Mouse (Mus musculus) intestine, embryonic 16.5 days (tissue): ENCODE measurements around the gene Bad. TPM values are rescaled to one million over a fixed set of nuclear protein-coding genes. Genes with fewer than 3 reads are reported as not detected.
A peak's percentile ranks its signal among the peaks of the same experiment; 100 is the strongest.

Experiments
- ATAC-seq: fragments of 200-750 bp; cut with Nextera tagmentation; 2 replicates; pipeline ENCODE4 v1.8.0; 2017; ENCODE audit warnings: moderate TSS enrichment, moderate library complexity
- H3K27ac ChIP-seq: fragments of 300-500 bp; sonication (generic); 2 replicates; pipeline ENCODE4 v1.5.1; 2014; ENCODE audit warnings: mild to moderate bottlenecking, low read length
- H3K27me3 ChIP-seq: fragments of 300-500 bp; sonication (generic); replicated peaks from 2 replicates; pipeline ENCODE4 v1.6.1; 2014; ENCODE audit warnings: low read length, control low read depth, mixed read lengths; ENCODE audit not compliant: control insufficient read depth, insufficient read depth
- H3K36me3 ChIP-seq: fragments of 300-500 bp; sonication (generic); 2 replicates; pipeline ENCODE4 v1.6.1; 2014; ENCODE audit warnings: low read length, control low read depth; ENCODE audit not compliant: control insufficient read depth, insufficient read depth
- H3K4me1 ChIP-seq: fragments of 300-500 bp; sonication (generic); 2 replicates; pipeline ENCODE4 v1.6.1; 2014; ENCODE audit warnings: low read length, control low read depth, mixed read lengths; ENCODE audit not compliant: control insufficient read depth, insufficient read depth
- H3K4me2 ChIP-seq: fragments of 300-500 bp; sonication (generic); 2 replicates; pipeline ENCODE4 v1.6.1; 2014; ENCODE audit warnings: low read depth, low read length, control low read depth
- H3K4me3 ChIP-seq: fragments of 300-500 bp; sonication (generic); 2 replicates; pipeline ENCODE4 v1.5.1; 2014; ENCODE audit warnings: mild to moderate bottlenecking, low read length
- H3K9ac ChIP-seq: fragments of 300-500 bp; sonication (generic); 2 replicates; pipeline ENCODE4 v1.6.1; 2014; ENCODE audit warnings: low read depth, low read length
- H3K9me3 ChIP-seq: fragments of 300-500 bp; sonication (generic); 2 replicates; pipeline ENCODE4 v1.6.1; 2016; ENCODE audit warnings: low read length, control low read depth; ENCODE audit not compliant: control insufficient read depth
- WGBS: fragments of 180-500 bp; shearing (Covaris S2); extraction: QIAGEN DNeasy Blood & Tissue Kit; methylation state at CpG from one replicate; pipeline ENCODE4 v1.1.7; 2014; 5-methylcytosine and 5-hydroxymethylcytosine counted together
- polyA plus RNA-seq: library from polyadenylated mRNA; unstranded; fragments of >200 nt; fragmentation: Nextera tagmentation; extraction: Ambion mirVana; gene quantifications from 2 replicates; pipeline ENCODE4 v1.2.1, GENCODE M21; 2015

Gene Bad
- polyA plus RNA-seq, 1 experiment from 2014 or later: 80.5 TPM

DNA sequence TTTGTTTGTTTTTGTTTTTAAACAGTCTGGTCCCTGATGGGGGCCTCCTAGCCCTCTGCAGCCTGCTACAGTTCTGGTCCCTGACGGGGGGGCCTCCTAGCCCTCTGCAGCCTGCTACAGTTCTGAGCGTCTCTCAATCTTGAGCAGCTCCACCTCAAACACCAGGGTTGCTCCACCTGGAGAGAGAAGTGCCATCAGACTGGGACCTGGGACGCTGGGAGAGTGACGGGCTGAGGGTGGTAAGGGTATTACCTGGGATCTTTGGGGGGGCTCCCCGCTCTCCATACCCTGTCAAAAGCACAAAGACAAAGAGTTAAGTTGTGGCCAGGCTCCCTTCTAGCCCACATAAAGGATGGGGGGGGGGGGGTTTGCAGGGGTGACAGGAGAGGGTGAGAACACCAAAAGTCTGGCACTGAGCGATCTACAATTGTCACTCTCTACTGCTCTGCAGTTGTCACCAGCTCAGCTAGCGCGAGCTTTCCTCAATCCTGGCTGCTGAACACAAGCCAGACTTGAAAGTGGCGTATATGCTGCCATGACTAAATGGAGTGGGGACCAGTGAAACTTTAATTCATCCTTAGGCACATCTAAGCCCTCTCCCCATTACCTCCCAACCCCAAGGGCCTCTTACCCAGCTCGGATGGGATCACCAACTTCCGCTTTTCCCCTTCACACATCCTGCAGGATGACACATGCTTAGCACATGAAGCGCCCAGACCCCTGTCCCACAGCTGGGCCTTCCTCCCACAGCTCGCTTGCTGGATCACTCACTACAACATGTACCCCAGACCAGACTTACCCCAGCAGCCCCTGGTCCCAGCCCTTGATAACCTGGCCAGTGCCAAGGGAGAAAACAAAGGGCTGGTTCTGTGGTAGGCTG, 36.3 kb downstream of the Bad start:
- H3K9ac ChIP-seq: peak overlapping the region; percentile 79
- ATAC-seq: no peak
- WGBS: 78% methylated on average over 13 of the region's 13 CpGs
- H3K27me3 ChIP-seq: no peaks in the 10 kb centered on the region
- H3K4me3 ChIP-seq: peak overlapping the region; percentile 78
- peaks cover 7% of the 10 kb centered on the region; the same call in 1 of the 2 replicates for H3K36me3 ChIP-seq
- peak overlapping the region; percentile 83 for H3K4me2 ChIP-seq
- H3K9me3 ChIP-seq: no peaks in the 10 kb centered on the region
- H3K27ac ChIP-seq: peak overlapping the region; percentile 83
- peaks cover 35% of the 10 kb centered on the region for H3K4me1 ChIP-seq

DNA sequence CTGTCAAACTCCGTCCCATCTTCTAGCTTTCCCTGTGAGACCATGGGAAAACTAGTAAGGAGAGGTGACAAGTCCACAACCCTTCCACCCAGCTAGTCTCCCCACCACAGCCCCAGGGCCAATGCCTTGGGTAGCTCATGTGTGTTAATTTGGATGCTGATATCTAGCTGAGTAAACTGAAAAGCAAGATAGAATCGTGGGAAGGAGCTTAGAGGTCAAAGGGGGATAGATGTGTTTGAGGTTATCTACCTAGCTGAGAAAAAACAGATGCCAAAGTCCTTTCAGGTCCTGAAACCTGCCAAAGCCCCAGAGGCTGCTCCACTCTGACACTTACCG, 36.9 kb downstream of the Bad start:
- H3K27ac ChIP-seq: peak overlapping the region; percentile 83

DNA sequence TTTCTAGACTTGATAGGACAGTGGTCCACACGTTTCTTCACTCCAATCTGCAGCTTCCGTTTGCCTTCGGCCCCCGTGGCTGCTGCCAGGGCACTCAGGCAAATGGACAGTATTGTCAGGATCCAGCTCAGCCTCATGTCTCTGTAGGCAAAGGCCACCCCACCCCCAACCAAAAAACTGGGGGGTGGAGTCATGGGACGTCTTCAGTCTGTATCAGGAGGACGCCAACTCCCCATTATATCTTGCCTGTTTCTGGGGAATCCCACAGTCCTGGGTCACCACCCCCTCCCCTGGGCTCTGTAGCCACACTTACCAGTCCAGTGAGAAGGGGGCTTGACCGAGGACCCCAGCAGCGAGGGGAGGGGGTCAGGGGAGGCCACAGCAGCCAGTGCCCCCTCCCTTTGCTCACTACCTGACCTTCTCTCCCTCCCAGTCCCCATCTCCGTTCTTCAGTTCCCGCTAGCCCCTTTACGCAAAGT, 37.4 kb downstream of the Bad start:
- H3K9me3 ChIP-seq: no peaks in the 10 kb centered on the region
- H3K4me1 ChIP-seq: peaks cover 35% of the 10 kb centered on the region
- H3K4me3 ChIP-seq: peak overlapping the region; percentile 78
- H3K27me3 ChIP-seq: no peaks in the 10 kb centered on the region
- 7% methylated on average over 11 of the region's 11 CpGs for WGBS
- H3K9ac ChIP-seq: peak overlapping the region; percentile 79
- no peak for ATAC-seq
- peaks cover 7% of the 10 kb centered on the region; the same call in 1 of the 2 replicates for H3K36me3 ChIP-seq
- H3K4me2 ChIP-seq: peak overlapping the region; percentile 83
- peak overlapping the region; percentile 83 for H3K27ac ChIP-seq

More for the DNA sequence above, 36.9 kb downstream of the Bad start:
- WGBS: 33% methylated on average over 3 of the region's 3 CpGs
- no peaks in the 10 kb centered on the region for H3K27me3 ChIP-seq
- H3K4me1 ChIP-seq: peaks cover 35% of the 10 kb centered on the region
- H3K36me3 ChIP-seq: peaks cover 7% of the 10 kb centered on the region; the same call in 1 of the 2 replicates
- peak overlapping the region; percentile 83 for H3K4me2 ChIP-seq
- peak overlapping the region; percentile 79 for H3K9ac ChIP-seq
- ATAC-seq: no peak
- no peaks in the 10 kb centered on the region for H3K9me3 ChIP-seq
- H3K4me3 ChIP-seq: peak overlapping the region; percentile 78

DNA sequence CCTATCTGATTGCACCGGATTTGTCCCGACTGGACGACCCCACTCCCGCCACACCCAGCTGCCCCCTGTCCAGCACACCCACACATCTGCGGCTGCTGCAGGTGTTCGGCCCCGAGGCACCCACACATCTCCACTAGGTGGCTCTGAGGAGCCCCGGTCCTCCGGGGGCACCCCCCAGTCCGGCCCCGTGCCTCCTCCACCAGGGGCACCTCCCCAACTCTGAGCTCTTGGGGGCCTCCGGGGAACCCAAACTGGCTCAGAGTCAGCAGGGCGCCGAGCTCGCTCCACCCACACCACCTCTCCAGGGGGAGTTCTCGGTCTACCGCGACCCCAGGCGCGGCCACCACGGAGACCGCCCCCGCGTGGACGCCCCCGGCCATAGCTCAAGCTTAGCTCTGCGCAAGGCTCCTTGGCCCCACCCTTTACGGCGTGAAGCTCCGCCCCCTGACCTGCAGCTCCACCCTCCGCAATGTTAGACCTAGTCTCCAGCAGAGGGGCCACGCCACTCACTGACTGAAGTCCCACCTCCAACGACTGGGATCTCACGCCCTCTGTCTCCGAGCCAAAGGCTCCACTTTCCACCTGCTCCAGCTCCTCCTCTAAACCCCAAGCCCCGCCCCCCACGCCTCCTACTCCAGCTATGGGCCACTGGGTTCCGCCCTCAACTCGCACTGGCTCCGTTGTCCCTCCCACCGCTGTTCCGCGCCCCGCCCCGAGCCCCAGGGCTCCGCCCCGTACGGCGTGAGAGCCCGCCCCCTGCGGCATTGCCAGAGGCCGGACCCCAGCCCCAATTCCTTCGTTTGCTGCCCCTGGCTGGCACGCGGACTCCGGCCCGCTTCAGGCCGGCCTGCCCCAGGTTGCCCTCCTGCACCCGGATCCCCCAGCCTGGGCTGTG, 38.1 kb downstream of the Bad start:
- WGBS: under 1% methylated on average over 59 of the region's 59 CpGs
- Histone ChIP-seq H3K9me3 (no peaks in the 10 kb centered on the region), H3K4me2 (peak overlapping the region; percentile 83), H3K4me3 (peak overlapping the region; percentile 78), H3K27me3 (no peaks in the 10 kb centered on the region), H3K9ac (peak overlapping the region; percentile 95), H3K4me1 (peaks cover 35% of the 10 kb centered on the region), H3K27ac (peak overlapping the region; percentile 95), H3K36me3 (peaks cover 7% of the 10 kb centered on the region; the same call in 1 of the 2 replicates)
- peak; percentile 92 for ATAC-seq

DNA sequence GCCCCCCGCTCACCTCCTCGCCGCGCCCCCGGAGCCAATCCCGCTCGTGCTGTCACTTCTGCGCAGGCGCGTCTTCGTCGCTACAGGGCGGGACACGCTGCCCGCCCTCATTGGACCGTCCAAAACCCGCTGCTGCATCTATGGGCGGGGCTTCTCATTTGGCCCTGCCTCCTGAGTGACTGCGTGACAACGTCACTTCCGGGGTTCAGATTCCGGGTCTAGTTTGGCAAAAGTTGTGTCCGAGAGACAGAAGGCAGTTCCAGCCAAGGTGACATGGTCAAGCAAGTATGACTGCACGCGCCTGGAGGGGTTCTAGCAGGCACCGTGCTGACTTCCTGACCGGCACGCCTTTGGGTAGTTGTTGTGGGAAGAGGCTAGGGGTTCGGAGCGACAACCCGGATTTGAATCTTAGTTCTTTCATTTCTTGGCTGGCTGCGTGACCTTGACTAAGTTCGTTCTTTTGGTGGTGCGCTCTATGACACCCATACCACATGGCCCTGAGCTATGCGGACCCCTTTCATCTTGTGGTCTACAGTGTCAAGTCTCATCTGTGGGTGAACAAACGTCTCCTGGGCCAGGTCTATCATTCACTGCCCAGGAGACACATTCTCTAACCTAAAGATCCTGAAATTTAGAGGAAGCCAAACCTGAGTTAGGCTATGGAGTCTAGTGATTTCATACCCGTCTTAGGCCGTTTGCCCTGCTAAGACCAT, 38.9 kb downstream of the Bad start, which contains the start of gene Fkbp2:
Gene Fkbp2 (minus strand): TSS at position 121 of the 713 bp plus-strand sequence.
- H3K9ac ChIP-seq: peak within 1 kb of the TSS; percentile 95
- no peaks in the 10 kb centered on the region for H3K9me3 ChIP-seq
- peak; percentile 84 for ATAC-seq
- H3K4me1 ChIP-seq: peaks cover 39% of the 10 kb centered on the region
- under 1% methylated on average over 38 of the region's 38 CpGs for WGBS
- peak within 1 kb of the TSS; percentile 83 for H3K4me2 ChIP-seq
- no peaks in the 10 kb centered on the region for H3K27me3 ChIP-seq
- peak within 1 kb of the TSS; percentile 95 for H3K27ac ChIP-seq
- H3K36me3 ChIP-seq: peaks cover 7% of the 10 kb centered on the region; the same call in 1 of the 2 replicates
- H3K4me3 ChIP-seq: peak within 1 kb of the TSS; percentile 78

DNA sequence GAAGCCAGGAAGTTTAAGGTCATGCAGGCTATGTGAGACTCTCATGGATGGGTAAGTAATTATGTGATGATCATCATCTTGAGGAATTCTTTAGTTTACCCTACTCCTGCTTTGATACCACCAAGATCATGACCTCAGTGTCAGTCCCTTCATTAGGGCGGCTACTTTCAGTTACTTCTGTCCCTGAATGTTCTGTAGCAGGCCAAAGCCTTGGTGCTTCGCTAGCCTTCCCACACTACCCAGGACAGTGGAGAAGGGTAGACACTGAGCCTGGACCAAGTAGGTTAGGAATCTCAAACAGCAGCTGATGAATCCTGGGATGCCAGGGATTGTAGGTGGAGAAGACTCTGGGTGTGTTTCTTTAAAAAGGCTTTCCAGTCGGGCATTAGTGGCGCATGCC, 39.8 kb downstream of the Bad start:
- ATAC-seq: no peak
- no peak overlapping the region for H3K27ac ChIP-seq
- peaks cover 41% of the 10 kb centered on the region for H3K4me1 ChIP-seq
- WGBS: 87% methylated on average over 4 of the region's 4 CpGs
- H3K9me3 ChIP-seq: no peaks in the 10 kb centered on the region
- H3K36me3 ChIP-seq: peaks cover 7% of the 10 kb centered on the region; the same call in 1 of the 2 replicates
- H3K4me2 ChIP-seq: peak overlapping the region; percentile 70; the same call in 1 of the 2 replicates
- peak overlapping the region; percentile 11; the same call in 1 of the 2 replicates for H3K9ac ChIP-seq
- no peak overlapping the region; the same call in 1 of the 2 replicates for H3K4me3 ChIP-seq
- H3K27me3 ChIP-seq: no peaks in the 10 kb centered on the region

DNA sequence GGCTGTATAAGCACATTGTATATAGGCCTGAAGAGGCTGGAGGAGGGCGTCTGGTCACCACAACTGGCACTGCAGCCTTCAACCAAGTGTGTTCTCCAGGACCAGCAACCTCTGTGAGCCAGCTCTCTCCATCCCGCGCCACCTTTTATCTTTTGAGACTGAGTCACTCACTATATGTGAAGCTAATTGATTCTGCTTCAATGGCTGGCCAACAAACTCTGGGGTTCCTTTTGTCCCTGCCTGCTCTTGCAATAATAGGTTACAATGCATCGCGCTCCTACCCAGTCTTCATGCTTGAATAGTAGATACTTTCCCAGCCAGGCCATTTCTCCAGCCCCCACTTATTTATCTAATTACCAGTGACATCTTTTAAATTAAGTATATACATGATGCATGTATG, 42.0 kb downstream of the Bad start:
- H3K9ac ChIP-seq: no peak overlapping the region
- H3K4me1 ChIP-seq: peaks cover 30% of the 10 kb centered on the region
- H3K27ac ChIP-seq: no peak overlapping the region
- no peaks in the 10 kb centered on the region for H3K9me3 ChIP-seq
- ATAC-seq: no peak
- no peaks in the 10 kb centered on the region for H3K27me3 ChIP-seq
- no peak overlapping the region for H3K4me2 ChIP-seq
- peaks cover 2% of the 10 kb centered on the region; the same call in 1 of the 2 replicates for H3K36me3 ChIP-seq
- no peak overlapping the region for H3K4me3 ChIP-seq
- WGBS: 94% methylated on average over 5 of the region's 5 CpGs

DNA sequence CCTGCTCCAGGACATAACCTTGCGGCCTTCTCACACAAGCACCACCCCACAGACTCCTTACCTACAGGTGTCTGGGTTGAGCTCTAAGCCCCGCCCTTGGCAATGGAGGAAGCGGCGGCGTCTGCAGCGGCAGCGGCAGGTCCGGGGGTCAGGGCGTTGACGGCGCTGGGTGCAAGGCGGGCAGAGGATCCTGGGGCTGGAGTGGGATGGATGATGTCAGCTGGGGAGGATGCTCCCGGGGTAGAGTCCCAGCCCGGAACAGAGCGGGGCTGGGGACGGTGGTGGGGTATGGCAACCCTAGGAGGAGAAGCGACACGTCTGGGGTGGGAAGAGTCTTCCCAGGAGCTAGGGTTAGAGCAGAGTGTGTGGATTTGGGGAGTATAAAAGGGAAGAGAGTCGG, 43.6 kb downstream of the Bad start:
- Histone ChIP-seq H3K36me3 (peaks cover 2% of the 10 kb centered on the region; the same call in 1 of the 2 replicates), H3K4me3 (no peak overlapping the region), H3K4me2 (no peak overlapping the region), H3K9ac (0 out of 2 replicates have a peak overlapping the region, but pooled peaks have one; percentile 95), H3K4me1 (peaks cover 24% of the 10 kb centered on the region), H3K27ac (no peak overlapping the region), H3K9me3 (no peaks in the 10 kb centered on the region), H3K27me3 (no peaks in the 10 kb centered on the region)
- no peak for ATAC-seq
- 83% methylated on average over 19 of the region's 19 CpGs for WGBS
